Mouse (Mus musculus): ENCODE measurements around the gene Mpzl1. TPM values are rescaled to one million over a fixed set of nuclear protein-coding genes. Genes with fewer than 3 reads are reported as not detected.

The Mpzl1 gene
- polyA plus RNA-seq, 1 experiment = 2.8 TPM

- H3K4me3 ChIP-seq (ENCODE audit: insufficient read depth, low read length) = no peak overlapping the region
- TF ChIP-seq POLR2A (IDR thresholded peaks at IDR 0.05; ENCODE audit: borderline replicate concordance, low read depth, low read length) (no peak), CTCF (IDR thresholded peaks at IDR 0.05; ENCODE audit: low read depth, low read length) (no peak)
- no peak overlapping the region for H3K27ac ChIP-seq (ENCODE audit: insufficient read depth, low read depth, low read length)
- H3K4me1 ChIP-seq (ENCODE audit: control insufficient read depth, insufficient read depth, low read length) = peaks cover 22% of the 10 kb centered on the region
These were observed 25.4 kb downstream of the Mpzl1 start for GRCm38 (mm10) chr1:165608904-165609303.

- no peak for TF ChIP-seq POLR2A (IDR thresholded peaks at IDR 0.05; ENCODE audit: borderline replicate concordance, low read depth, low read length)
- TF ChIP-seq CTCF (IDR thresholded peaks at IDR 0.05; ENCODE audit: low read depth, low read length) = no peak
These were observed 28.6 kb downstream of the Mpzl1 start for GRCm38 (mm10) chr1:165605774-165606173.

GRCm38 (mm10) chr1:165605108-165605507 is 29.2 kb downstream of the Mpzl1 start:
- Histone ChIP-seq H3K27ac (ENCODE audit: insufficient read depth, low read depth, low read length) (no peak overlapping the region), H3K4me1 (ENCODE audit: control insufficient read depth, insufficient read depth, low read length) (peaks cover 35% of the 10 kb centered on the region), H3K4me3 (ENCODE audit: insufficient read depth, low read length) (no peak overlapping the region)
- TF ChIP-seq POLR2A (IDR thresholded peaks at IDR 0.05; ENCODE audit: borderline replicate concordance, low read depth, low read length) (no peak), CTCF (IDR thresholded peaks at IDR 0.05; ENCODE audit: low read depth, low read length) (no peak)

More at GRCm38 (mm10) chr1:165605774-165606173, 28.6 kb downstream of the Mpzl1 start:
- peaks cover 35% of the 10 kb centered on the region for H3K4me1 ChIP-seq (ENCODE audit: control insufficient read depth, insufficient read depth, low read length)
- no peak overlapping the region for H3K27ac ChIP-seq (ENCODE audit: insufficient read depth, low read depth, low read length)
- H3K4me3 ChIP-seq (ENCODE audit: insufficient read depth, low read length) = no peak overlapping the region

GRCm38 (mm10) chr1:165604203-165604602 is 30.1 kb downstream of the Mpzl1 start:
- TF ChIP-seq CTCF (IDR thresholded peaks at IDR 0.05; ENCODE audit: low read depth, low read length) (no peak), POLR2A (IDR thresholded peaks at IDR 0.05; ENCODE audit: borderline replicate concordance, low read depth, low read length) (no peak)
- peak overlapping the region; percentile 56 for H3K27ac ChIP-seq (ENCODE audit: insufficient read depth, low read depth, low read length)

GRCm38 (mm10) chr1:165603218-165603617 is 31.1 kb downstream of the Mpzl1 start:
- TF ChIP-seq CTCF (IDR thresholded peaks at IDR 0.05; ENCODE audit: low read depth, low read length) (no peak), POLR2A (IDR thresholded peaks at IDR 0.05; ENCODE audit: borderline replicate concordance, low read depth, low read length) (no peak)
- H3K4me3 ChIP-seq (ENCODE audit: insufficient read depth, low read length) = no peak overlapping the region
- peak overlapping the region; percentile 66 for H3K27ac ChIP-seq (ENCODE audit: insufficient read depth, low read depth, low read length)
- peaks cover 29% of the 10 kb centered on the region for H3K4me1 ChIP-seq (ENCODE audit: control insufficient read depth, insufficient read depth, low read length)

More at GRCm38 (mm10) chr1:165604203-165604602, 30.1 kb downstream of the Mpzl1 start:
- peaks cover 29% of the 10 kb centered on the region for H3K4me1 ChIP-seq (ENCODE audit: control insufficient read depth, insufficient read depth, low read length)
- no peak overlapping the region for H3K4me3 ChIP-seq (ENCODE audit: insufficient read depth, low read length)

GRCm38 (mm10) chr1:165601775-165602280 is 32.5 kb downstream of the Mpzl1 start:
- Histone ChIP-seq H3K4me3 (ENCODE audit: insufficient read depth, low read length) (no peak overlapping the region), H3K27ac (ENCODE audit: insufficient read depth, low read depth, low read length) (no peak overlapping the region), H3K4me1 (ENCODE audit: control insufficient read depth, insufficient read depth, low read length) (peaks cover 29% of the 10 kb centered on the region)
- TF ChIP-seq CTCF (IDR thresholded peaks at IDR 0.05; ENCODE audit: low read depth, low read length) = no peak
- TF ChIP-seq POLR2A (IDR thresholded peaks at IDR 0.05; ENCODE audit: borderline replicate concordance, low read depth, low read length) = no peak

GRCm38 (mm10) chr1:165594699-165595421 is 39.5 kb downstream of the Mpzl1 start:
- H3K27ac ChIP-seq (ENCODE audit: insufficient read depth, low read depth, low read length) = no peak overlapping the region
- no peaks in the 10 kb centered on the region for H3K4me1 ChIP-seq (ENCODE audit: control insufficient read depth, insufficient read depth, low read length)
- no peak for TF ChIP-seq POLR2A (IDR thresholded peaks at IDR 0.05; ENCODE audit: borderline replicate concordance, low read depth, low read length)
- no peak for TF ChIP-seq CTCF (IDR thresholded peaks at IDR 0.05; ENCODE audit: low read depth, low read length)
- H3K4me3 ChIP-seq (ENCODE audit: insufficient read depth, low read length) = no peak overlapping the region

GRCm38 (mm10) chr1:165592295-165593082 is 41.8 kb downstream of the Mpzl1 start:
- H3K4me1 ChIP-seq (ENCODE audit: control insufficient read depth, insufficient read depth, low read length) = peaks cover 17% of the 10 kb centered on the region
- no peak for TF ChIP-seq CTCF (IDR thresholded peaks at IDR 0.05; ENCODE audit: low read depth, low read length)
- no peak for TF ChIP-seq POLR2A (IDR thresholded peaks at IDR 0.05; ENCODE audit: borderline replicate concordance, low read depth, low read length)
- H3K27ac ChIP-seq (ENCODE audit: insufficient read depth, low read depth, low read length) = no peak overlapping the region
- no peak overlapping the region for H3K4me3 ChIP-seq (ENCODE audit: insufficient read depth, low read length)

GRCm38 (mm10) chr1:165590760-165591159 is 43.6 kb downstream of the Mpzl1 start:
- H3K27ac ChIP-seq (ENCODE audit: insufficient read depth, low read depth, low read length) = no peak overlapping the region
- H3K4me1 ChIP-seq (ENCODE audit: control insufficient read depth, insufficient read depth, low read length) = peaks cover 24% of the 10 kb centered on the region
- no peak overlapping the region for H3K4me3 ChIP-seq (ENCODE audit: insufficient read depth, low read length)
- TF ChIP-seq POLR2A (IDR thresholded peaks at IDR 0.05; ENCODE audit: borderline replicate concordance, low read depth, low read length) = no peak
- TF ChIP-seq CTCF (IDR thresholded peaks at IDR 0.05; ENCODE audit: low read depth, low read length) = no peak
